Mouse (Mus musculus): ENCODE measurements around the gene Eif4e3. TPM values are rescaled to one million over a fixed set of nuclear protein-coding genes. Genes with fewer than 3 reads are reported as not detected.

Eif4e3 gene
- polyA plus RNA-seq, 1 experiment from 2014 or later = 7.5 TPM

GRCm38 (mm10) chr6:99632121-99632980 lies 34.2 kb downstream of the Eif4e3 start:
- 92% methylated on average over 32 of the region's 32 CpGs for WGBS

GRCm38 (mm10) chr6:99631637-99632036 lies 34.9 kb downstream of the Eif4e3 start:
- 74% methylated on average over 5 of the region's 5 CpGs for WGBS
- no peak overlapping the region for H3K4me2 ChIP-seq
- H3K4me1 ChIP-seq (replicated peaks) = peaks cover 12% of the 10 kb centered on the region
- H3K9ac ChIP-seq = no peak overlapping the region
- H3K27ac ChIP-seq = no peak overlapping the region
- no peaks in the 10 kb centered on the region; the same call in 1 of the 2 replicates for H3K27me3 ChIP-seq
- H3K4me3 ChIP-seq = no peak overlapping the region
- peaks cover 6% of the 10 kb centered on the region for H3K36me3 ChIP-seq
- H3K9me3 ChIP-seq = no peaks in the 10 kb centered on the region
- ATAC-seq (ENCODE audit: low FRiP score) = no peak

More at GRCm38 (mm10) chr6:99632121-99632980, 34.2 kb downstream of the Eif4e3 start:
- Histone ChIP-seq H3K9ac (no peak overlapping the region), H3K27ac (no peak overlapping the region), H3K4me3 (no peak overlapping the region), H3K36me3 (peaks cover 6% of the 10 kb centered on the region), H3K4me1 (replicated peaks) (peaks cover 18% of the 10 kb centered on the region), H3K27me3 (no peaks in the 10 kb centered on the region; the same call in 1 of the 2 replicates), H3K4me2 (no peak overlapping the region), H3K9me3 (no peaks in the 10 kb centered on the region)
- ATAC-seq (ENCODE audit: low FRiP score) = no peak

DNA sequence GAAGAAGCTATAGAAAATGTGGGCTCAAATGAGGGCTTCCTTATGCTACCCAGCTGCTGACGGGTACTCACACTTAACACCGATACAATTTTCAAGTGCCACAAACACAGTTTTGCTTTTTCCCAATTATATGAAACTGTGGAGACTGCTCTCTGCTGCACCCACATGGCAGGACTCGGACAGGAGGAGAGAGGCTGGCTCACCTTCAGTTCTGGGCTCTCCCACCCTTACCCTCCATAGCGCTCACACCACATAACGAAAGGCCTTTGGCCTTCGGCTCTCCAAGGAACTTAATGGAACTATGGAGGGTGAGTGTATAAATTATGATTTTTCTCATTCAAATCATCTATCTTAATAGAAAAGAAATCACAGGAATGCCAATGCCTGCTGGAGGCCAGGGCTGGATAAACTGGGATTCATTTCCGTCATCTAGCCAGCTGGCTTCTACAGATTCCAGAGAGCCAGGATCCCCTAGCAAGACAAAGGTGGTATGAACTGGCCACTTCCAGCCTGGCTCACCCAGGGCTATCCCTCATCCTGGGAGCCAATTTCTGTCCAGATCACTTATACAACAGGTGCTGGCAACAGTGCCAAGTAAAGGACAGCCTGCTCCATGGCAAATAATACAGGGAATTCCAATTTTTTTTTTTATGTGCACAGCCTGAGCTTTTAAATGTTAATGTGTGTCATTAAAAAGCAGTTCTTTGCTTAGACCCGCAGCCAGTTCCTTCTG lies 36.7 kb downstream of the Eif4e3 start:
- no peaks in the 10 kb centered on the region for H3K9me3 ChIP-seq
- peaks cover 9% of the 10 kb centered on the region; the same call in 1 of the 2 replicates for H3K4me1 ChIP-seq (replicated peaks)
- H3K9ac ChIP-seq = no peak overlapping the region
- H3K27me3 ChIP-seq = no peaks in the 10 kb centered on the region; the same call in 1 of the 2 replicates
- 80% methylated on average over 8 of the region's 8 CpGs for WGBS
- H3K27ac ChIP-seq = no peak overlapping the region
- peaks cover 6% of the 10 kb centered on the region for H3K36me3 ChIP-seq
- ATAC-seq (ENCODE audit: low FRiP score) = no peak
- H3K4me2 ChIP-seq = no peak overlapping the region
- H3K4me3 ChIP-seq = no peak overlapping the region

GRCm38 (mm10) chr6:99626347-99626746 lies 40.2 kb downstream of the Eif4e3 start:
- Histone ChIP-seq H3K4me1 (replicated peaks) (peaks cover 14% of the 10 kb centered on the region), H3K27ac (no peak overlapping the region), H3K9ac (no peak overlapping the region), H3K36me3 (peaks cover 6% of the 10 kb centered on the region; the same call in 1 of the 2 replicates), H3K27me3 (no peaks in the 10 kb centered on the region; the same call in 1 of the 2 replicates), H3K9me3 (no peaks in the 10 kb centered on the region), H3K4me3 (no peak overlapping the region), H3K4me2 (no peak overlapping the region)
- ATAC-seq (ENCODE audit: low FRiP score) = no peak
- WGBS = 37% methylated on average over 2 of the region's 2 CpGs

DNA sequence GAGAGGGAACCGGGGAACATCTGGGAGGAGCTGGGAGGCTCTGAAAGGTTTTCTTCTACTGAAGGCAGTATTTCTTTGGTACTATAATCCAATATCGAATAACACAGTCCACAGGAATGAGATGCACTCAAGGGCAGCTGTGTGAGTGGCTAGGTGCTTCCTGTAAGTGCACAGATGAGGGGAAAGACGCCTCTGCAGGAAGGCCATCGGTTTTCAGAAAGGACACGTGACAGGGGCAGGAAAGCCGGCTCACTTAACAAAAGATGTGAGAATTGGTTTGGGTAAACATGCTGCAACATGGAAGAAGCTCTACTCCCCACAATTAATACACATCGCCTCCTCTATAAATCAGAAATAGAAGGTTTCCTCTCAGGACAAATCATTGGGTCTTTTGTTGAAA lies 40.8 kb downstream of the Eif4e3 start:
- 24% methylated on average over 7 of the region's 7 CpGs for WGBS
- Histone ChIP-seq H3K4me2 (no peak overlapping the region), H3K9ac (no peak overlapping the region), H3K27me3 (no peaks in the 10 kb centered on the region; the same call in 1 of the 2 replicates), H3K4me1 (replicated peaks) (peaks cover 14% of the 10 kb centered on the region), H3K36me3 (peaks cover 6% of the 10 kb centered on the region; the same call in 1 of the 2 replicates), H3K27ac (no peak overlapping the region), H3K9me3 (no peaks in the 10 kb centered on the region), H3K4me3 (no peak overlapping the region)
- no peak for ATAC-seq (ENCODE audit: low FRiP score)

DNA sequence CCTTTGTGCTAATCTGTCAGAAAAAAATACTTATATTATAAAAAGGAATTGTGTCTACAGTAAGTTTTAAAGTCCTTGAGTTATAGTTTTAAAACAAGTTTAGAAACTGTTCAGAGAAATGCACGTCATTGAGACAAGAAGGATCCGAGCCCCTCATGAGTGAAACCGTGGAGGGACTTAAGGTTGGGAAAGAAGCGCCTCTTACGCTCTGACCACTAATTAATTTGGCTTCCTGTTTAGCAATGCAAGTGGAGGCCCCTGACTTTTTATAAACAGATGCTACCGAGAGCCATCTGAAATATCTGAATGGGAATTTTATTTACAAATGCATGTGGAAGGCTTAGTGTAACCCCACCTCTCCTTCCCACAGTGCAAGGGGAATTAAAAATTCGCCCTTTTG lies 41.3 kb downstream of the Eif4e3 start:
- 47% methylated on average over 7 of the region's 7 CpGs for WGBS

DNA sequence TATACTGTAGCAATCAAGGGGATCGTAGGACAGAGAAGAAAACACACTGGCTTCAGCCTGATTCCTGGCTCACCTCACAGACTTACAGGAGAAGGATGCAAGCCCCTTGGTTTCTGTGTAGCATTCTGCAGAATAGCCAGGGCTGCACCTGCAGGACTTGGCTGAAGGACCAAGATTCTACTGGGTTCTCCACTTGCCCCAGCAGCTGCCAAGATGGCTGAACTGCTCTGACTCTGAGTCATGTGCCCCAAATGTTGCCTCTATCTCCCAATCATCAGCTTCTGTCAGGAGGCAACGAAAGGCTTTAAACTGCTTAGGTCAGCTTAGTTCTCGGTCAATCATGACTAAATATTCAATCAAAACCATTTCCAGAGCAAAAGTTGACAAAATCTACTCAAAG lies 42.0 kb downstream of the Eif4e3 start:
- Histone ChIP-seq H3K4me2 (no peak overlapping the region), H3K27me3 (peaks cover 5% of the 10 kb centered on the region; the same call in 1 of the 2 replicates), H3K4me3 (no peak overlapping the region), H3K4me1 (replicated peaks) (peaks cover 14% of the 10 kb centered on the region), H3K9me3 (no peaks in the 10 kb centered on the region), H3K9ac (no peak overlapping the region), H3K36me3 (peaks cover 6% of the 10 kb centered on the region; the same call in 1 of the 2 replicates), H3K27ac (no peak overlapping the region)
- no peak for ATAC-seq (ENCODE audit: low FRiP score)
- 90% methylated on average over 3 of the region's 3 CpGs for WGBS

More for the DNA sequence above, 41.3 kb downstream of the Eif4e3 start:
- H3K4me3 ChIP-seq = no peak overlapping the region
- H3K9me3 ChIP-seq = no peaks in the 10 kb centered on the region
- H3K36me3 ChIP-seq = peaks cover 6% of the 10 kb centered on the region; the same call in 1 of the 2 replicates
- no peak overlapping the region for H3K4me2 ChIP-seq
- H3K9ac ChIP-seq = no peak overlapping the region
- H3K4me1 ChIP-seq (replicated peaks) = peaks cover 14% of the 10 kb centered on the region
- H3K27ac ChIP-seq = no peak overlapping the region
- no peak for ATAC-seq (ENCODE audit: low FRiP score)
- H3K27me3 ChIP-seq = no peaks in the 10 kb centered on the region; the same call in 1 of the 2 replicates

- peaks cover 5% of the 10 kb centered on the region; the same call in 1 of the 2 replicates for H3K36me3 ChIP-seq
- H3K4me2 ChIP-seq = no peak overlapping the region
- no peaks in the 10 kb centered on the region for H3K9me3 ChIP-seq
- H3K9ac ChIP-seq = no peak overlapping the region
- peak; percentile 46; the same call in 1 of the 2 replicates for ATAC-seq (ENCODE audit: low FRiP score)
- WGBS = 10% methylated on average over 6 of the region's 6 CpGs
- no peak overlapping the region for H3K27ac ChIP-seq
- no peak overlapping the region for H3K4me3 ChIP-seq
- H3K27me3 ChIP-seq = 0 out of 2 replicates have a peak, but pooled peaks cover 5% of the 10 kb centered on the region
- peaks cover 14% of the 10 kb centered on the region for H3K4me1 ChIP-seq (replicated peaks)
Measured at GRCm38 (mm10) chr6:99623641-99624040, 42.9 kb downstream of the Eif4e3 start.

DNA sequence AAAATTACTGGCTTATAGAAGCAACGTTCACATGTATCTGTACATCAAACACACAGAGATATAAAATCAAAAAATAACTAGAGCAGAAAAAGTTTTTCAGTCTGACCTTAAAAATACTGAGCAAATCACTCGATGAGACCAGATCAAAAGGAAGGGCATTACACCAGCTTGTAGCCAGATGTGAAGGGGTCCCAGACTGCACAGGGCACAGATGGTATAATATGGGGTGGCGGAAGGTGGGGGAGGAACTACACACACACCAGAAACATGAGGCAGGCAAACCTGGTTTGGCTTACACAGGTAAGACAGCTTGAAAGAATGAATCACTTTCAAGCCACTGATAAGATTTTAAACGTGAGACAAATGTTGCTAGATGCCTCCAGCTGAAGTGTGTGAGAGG lies 45.4 kb downstream of the Eif4e3 start:
- Histone ChIP-seq H3K4me3 (no peak overlapping the region), H3K4me2 (no peak overlapping the region), H3K27me3 (peaks cover 16% of the 10 kb centered on the region; the same call in 1 of the 2 replicates), H3K4me1 (replicated peaks) (peaks cover 17% of the 10 kb centered on the region), H3K27ac (no peak overlapping the region), H3K36me3 (no peaks in the 10 kb centered on the region), H3K9me3 (no peaks in the 10 kb centered on the region), H3K9ac (no peak overlapping the region)
- WGBS = 73% methylated on average over 4 of the region's 4 CpGs
- ATAC-seq (ENCODE audit: low FRiP score) = no peak

DNA sequence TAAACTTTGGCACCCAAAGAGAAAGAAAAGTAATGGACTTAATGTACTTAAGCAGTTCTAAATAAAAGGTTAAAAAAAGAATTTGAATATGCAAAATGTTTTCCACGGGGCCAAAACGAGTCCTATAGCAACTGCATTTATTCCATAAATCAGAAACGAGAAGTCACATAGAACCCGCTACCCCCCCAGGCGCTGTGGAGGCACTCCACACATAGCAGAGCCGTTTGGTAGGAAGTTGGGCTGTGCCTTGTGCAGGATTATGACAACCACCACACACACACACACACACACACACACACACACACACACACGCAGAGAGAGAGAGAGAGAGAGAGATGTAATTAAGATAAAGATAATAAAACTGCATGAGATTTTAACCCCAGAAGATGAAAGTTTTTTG lies 46.1 kb downstream of the Eif4e3 start:
- H3K9me3 ChIP-seq = no peaks in the 10 kb centered on the region
- no peak overlapping the region for H3K4me3 ChIP-seq
- H3K9ac ChIP-seq = no peak overlapping the region
- H3K27me3 ChIP-seq = peaks cover 19% of the 10 kb centered on the region; the same call in 1 of the 2 replicates
- ATAC-seq (ENCODE audit: low FRiP score) = no peak
- 74% methylated on average over 7 of the region's 7 CpGs for WGBS
- H3K36me3 ChIP-seq = no peaks in the 10 kb centered on the region
- H3K4me2 ChIP-seq = no peak overlapping the region
- H3K27ac ChIP-seq = no peak overlapping the region
- peaks cover 15% of the 10 kb centered on the region for H3K4me1 ChIP-seq (replicated peaks)

GRCm38 (mm10) chr6:99619964-99620363 lies 46.6 kb downstream of the Eif4e3 start:
- Histone ChIP-seq H3K27ac (no peak overlapping the region), H3K4me3 (no peak overlapping the region), H3K4me1 (replicated peaks) (peaks cover 18% of the 10 kb centered on the region), H3K27me3 (peaks cover 19% of the 10 kb centered on the region; the same call in 1 of the 2 replicates), H3K36me3 (no peaks in the 10 kb centered on the region), H3K9ac (no peak overlapping the region), H3K9me3 (no peaks in the 10 kb centered on the region), H3K4me2 (no peak overlapping the region)
- WGBS = 77% methylated on average over 8 of the region's 8 CpGs
- ATAC-seq (ENCODE audit: low FRiP score) = no peak

DNA sequence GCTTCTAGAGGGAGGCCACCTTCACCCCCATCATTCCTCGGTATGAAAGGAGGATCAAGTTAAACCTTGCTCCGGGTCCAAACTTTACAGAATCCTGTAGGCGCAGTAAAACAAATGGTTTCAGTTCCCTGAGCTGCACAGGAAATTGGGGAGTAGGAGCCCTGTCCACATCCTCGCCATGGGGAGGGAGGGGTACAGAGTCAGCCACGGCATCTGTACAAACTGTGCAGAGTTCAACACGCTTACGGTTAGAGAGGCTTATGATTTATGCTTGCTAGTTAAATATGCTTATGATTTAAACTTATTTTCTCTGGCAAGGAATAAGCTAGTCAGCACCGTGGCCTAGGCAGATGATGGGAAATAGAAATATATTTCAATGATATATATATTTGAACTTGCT lies 47.1 kb downstream of the Eif4e3 start:
- H3K36me3 ChIP-seq = no peaks in the 10 kb centered on the region
- H3K27ac ChIP-seq = no peak overlapping the region
- peaks cover 23% of the 10 kb centered on the region for H3K4me1 ChIP-seq (replicated peaks)
- 83% methylated on average over 8 of the region's 8 CpGs for WGBS
- ATAC-seq (ENCODE audit: low FRiP score) = no peak
- no peak overlapping the region for H3K9ac ChIP-seq
- no peaks in the 10 kb centered on the region for H3K9me3 ChIP-seq
- H3K4me2 ChIP-seq = no peak overlapping the region
- H3K27me3 ChIP-seq = peaks cover 21% of the 10 kb centered on the region
- H3K4me3 ChIP-seq = no peak overlapping the region
